Mouse (Mus musculus) right cerebral cortex, postnatal 25 days (tissue): ENCODE data around the gene Olfr476.
"Not testable (repeated sequence)": the region's sequence is repeated elsewhere in the genome, so short reads cannot be mapped to it uniquely, and the experiment has no call there.

Source experiments
- DNase-seq: peaks from one replicate; pipeline ENCODE4 v3.0.0; 2022

Olfr476 gene

DNA sequence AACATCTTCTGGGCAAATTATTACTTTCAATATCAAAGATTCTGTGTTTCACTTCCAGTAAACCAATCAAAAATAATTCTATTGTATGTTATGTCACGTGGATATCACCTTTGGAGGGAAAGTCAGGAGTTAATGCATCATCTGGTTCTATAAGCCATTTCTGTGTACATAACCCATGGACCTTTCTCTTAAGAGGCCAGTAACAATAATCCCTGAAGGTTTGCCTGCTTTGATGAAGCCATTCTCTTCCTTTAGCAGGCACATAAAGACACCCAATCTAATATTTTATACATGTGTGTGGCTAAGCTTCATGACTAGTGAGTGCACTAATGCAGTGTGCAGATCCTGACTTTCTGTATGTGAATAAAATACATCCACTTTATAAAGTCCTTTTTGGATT lies at the start of gene Olfr476:
Olfr476 (plus strand) TSS at position 301 of the 400 bp plus-strand sequence.
- no peak for DNase-seq

DNA sequence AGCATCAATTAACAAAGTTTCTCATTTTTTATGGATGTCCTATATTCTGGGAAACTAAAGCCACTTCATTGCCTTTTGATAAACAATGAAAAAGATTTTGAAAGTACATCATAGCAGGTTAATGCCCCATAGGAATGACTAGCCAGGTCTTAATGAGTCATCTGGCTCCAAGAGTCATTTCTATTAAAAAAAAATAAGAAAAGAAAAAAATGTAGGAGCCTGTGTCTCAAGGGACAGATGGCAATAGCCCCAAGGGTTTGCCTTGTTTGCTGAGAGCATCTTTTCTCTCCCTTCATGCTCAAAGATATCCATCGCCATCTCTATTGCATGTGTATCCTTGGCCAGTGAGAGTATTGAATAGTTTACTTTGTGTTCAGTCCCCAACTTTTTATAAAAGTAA lies 34.5 kb upstream of the Olfr476 start, which contains the start of gene Olfr473:
Olfr473 (plus strand) TSS at position 301 of the 400 bp plus-strand sequence.
- DNase-seq: no peak

DNA sequence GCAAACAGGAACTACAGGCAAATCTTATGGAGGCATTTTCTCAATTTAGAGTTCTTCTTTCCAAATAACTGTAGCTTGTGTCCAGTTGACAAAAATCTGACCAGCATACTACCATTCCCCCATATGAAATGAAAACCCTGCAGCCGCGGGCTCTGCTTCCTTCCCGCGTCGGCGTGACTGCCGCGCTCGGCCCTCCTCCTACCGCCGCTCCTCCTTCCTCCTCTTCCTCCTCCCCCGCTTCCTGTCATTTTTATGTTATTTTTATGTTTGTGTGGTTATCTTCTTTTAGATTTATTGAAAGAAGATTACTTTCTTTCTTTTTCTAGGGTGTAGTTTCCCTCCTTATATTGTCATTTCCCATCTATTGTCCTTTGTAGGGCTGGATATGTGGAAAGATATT lies 12.1 kb upstream of the Olfr476 start:
- DNase-seq: not testable (repeated sequence)

DNA sequence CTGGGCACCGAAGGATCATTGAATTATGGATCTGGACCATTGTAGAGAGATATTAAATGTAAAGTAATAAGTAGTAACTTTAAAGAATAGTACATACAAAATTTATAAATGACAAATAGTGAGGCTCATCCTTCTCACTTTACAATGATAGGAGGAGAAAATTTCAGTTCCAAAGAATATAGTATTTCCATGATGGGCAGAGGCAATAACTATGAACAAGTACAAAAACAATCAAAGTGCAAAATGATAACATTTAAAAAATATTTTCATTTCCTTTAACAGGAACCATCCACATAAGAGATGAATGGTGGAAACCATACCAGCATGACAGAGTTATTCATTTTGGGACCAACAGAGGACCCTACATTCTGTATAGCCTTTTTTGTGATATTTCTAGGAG lies 10.3 kb upstream of the Olfr476 start, which contains the start of gene Olfr474:
Olfr474 (plus strand) TSS at position 301 of the 400 bp plus-strand sequence.
- DNase-seq: no peak

DNA sequence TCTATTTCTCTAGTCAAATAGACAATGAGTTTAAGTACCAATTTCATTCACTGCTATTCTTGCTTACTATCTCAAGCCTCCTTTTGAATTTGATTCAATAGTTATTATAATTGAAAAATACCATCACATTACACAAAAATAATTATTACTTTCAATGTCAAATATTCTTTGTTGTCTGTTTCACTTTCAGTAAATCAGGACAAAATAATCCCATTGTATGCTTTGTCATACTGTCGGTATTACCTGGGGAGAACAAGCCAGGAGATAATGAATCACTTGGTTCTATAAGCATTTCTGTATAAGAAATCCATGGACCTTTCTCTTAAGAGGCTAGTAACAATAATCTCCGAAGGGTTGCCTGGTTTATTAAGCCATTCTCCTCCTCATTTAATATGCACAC lies 21.8 kb downstream of the Olfr476 start, which contains the start of gene Olfr477:
Olfr477 (plus strand) TSS at position 301 of the 400 bp plus-strand sequence.
- DNase-seq: no peak

DNA sequence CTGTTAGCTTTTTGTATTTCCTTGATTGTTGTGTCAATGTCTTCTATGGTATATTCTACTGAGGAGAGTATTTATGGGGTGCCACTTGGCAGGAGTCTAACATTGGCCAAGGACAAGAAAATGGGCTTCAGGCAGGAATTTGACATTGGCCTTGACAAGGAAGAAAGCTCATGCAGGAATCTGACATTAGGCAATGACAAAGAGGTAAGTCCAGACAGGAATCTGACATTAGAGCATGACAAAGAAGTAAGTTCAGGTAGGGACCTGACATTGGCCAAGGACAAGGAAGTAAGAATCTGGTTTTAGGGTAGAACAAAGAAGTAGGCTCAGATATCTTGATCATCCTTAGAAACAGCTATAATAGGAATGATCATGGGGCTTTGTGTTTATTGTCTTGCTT lies 49.7 kb downstream of the Olfr476 start:
- DNase-seq: not testable (repeated sequence)
